Mouse (Mus musculus): ENCODE data around the gene B4galt4. TPM values are rescaled to one million over a fixed set of nuclear protein-coding genes. Genes with fewer than 3 reads are reported as not detected.

B4galt4 gene
- total and polyA plus RNA-seq, 3 experiments: not detected

GRCm38 (mm10) chr16:38780960-38781572, 39.0 kb downstream of the B4galt4 start:
- H3K36me3 ChIP-seq (replicated peaks in 1 of 2; ENCODE audit: control insufficient read depth in 1 of 2, insufficient read depth in 1 of 2, low read length in 1 of 2): no peaks in the 10 kb centered on the region
- no peaks in the 10 kb centered on the region for H3K27me3 ChIP-seq (replicated peaks)
- in situ Hi-C loops (cut with MboI; ENCODE audit: low pct_ligation_motif_present, low pct_unique_long_range_greater_than_20kb, low sequenced_read_pairs) (no loop called here), dilution Hi-C loops (cut with MboI; ENCODE audit: extremely low pct_ligation_motif_present, extremely low pct_unique_long_range_greater_than_20kb, low sequenced_read_pairs) (no loop called here)
- TF ChIP-seq ZNF384 (IDR thresholded peaks at IDR 0.05; ENCODE audit: low read depth, low read length) (no peak), CHD1 (IDR thresholded peaks at IDR 0.05; ENCODE audit: low read depth, low read length) (no peak), HCFC1 (IDR thresholded peaks at IDR 0.05; ENCODE audit: low read depth, low read length) (no peak), IRF4 (IDR thresholded peaks at IDR 0.05; ENCODE audit: low read depth, low read length) (no peak), USF1 (IDR thresholded peaks at IDR 0.05; ENCODE audit: low read depth, low read length) (no peak), PAX5 (IDR thresholded peaks at IDR 0.05; ENCODE audit: low read length) (no peak), CHD2 (IDR thresholded peaks at IDR 0.05; ENCODE audit: low read length) (no peak), JUN (IDR thresholded peaks at IDR 0.05; ENCODE audit: insufficient read depth, low read depth, low read length) (no peak), POLR2AphosphoS2 (IDR thresholded peaks at IDR 0.05; ENCODE audit: low read depth, low read length) (no peak), MXI1 (IDR thresholded peaks at IDR 0.05; ENCODE audit: low read depth, low read length) (no peak)
- no peak overlapping the region for H3K4me3 ChIP-seq (replicated peaks in 1 of 3; ENCODE audit: low read depth in 2 of 3, low read length in 2 of 3, poor library complexity in 1 of 3)
- H3K79me2 ChIP-seq (replicated peaks; ENCODE audit: control insufficient read depth, extremely low read depth, insufficient read depth, poor library complexity, severe bottlenecking): no peaks in the 10 kb centered on the region
- H3K27ac ChIP-seq (ENCODE audit: insufficient read depth, low read depth): no peak overlapping the region
- H3K9ac ChIP-seq (ENCODE audit: insufficient read depth, low read depth): no peak overlapping the region
- no peak for DNase-seq (ENCODE audit: extremely low read depth)
- H3K9me3 ChIP-seq (replicated peaks; ENCODE audit: low read length): no peaks in the 10 kb centered on the region
- no peak overlapping the region for H3K4me2 ChIP-seq (ENCODE audit: insufficient read depth, low read depth, poor library complexity, severe bottlenecking)
- no peaks in the 10 kb centered on the region for H3K4me1 ChIP-seq (ENCODE audit: control insufficient read depth in 1 of 2, insufficient read depth in 2 of 2)

- no peak overlapping the region for H3K4me3 ChIP-seq (replicated peaks in 1 of 3; ENCODE audit: low read depth in 2 of 3, low read length in 2 of 3, poor library complexity in 1 of 3)
- no peak overlapping the region for H3K4me2 ChIP-seq (ENCODE audit: insufficient read depth, low read depth, poor library complexity, severe bottlenecking)
- no peak for DNase-seq (ENCODE audit: extremely low read depth)
- H3K4me1 ChIP-seq (ENCODE audit: control insufficient read depth in 1 of 2, insufficient read depth in 2 of 2): no peaks in the 10 kb centered on the region
- in situ Hi-C loops (cut with MboI; ENCODE audit: low pct_ligation_motif_present, low pct_unique_long_range_greater_than_20kb, low sequenced_read_pairs): no loop called here
- no peaks in the 10 kb centered on the region for H3K27me3 ChIP-seq (replicated peaks)
- TF ChIP-seq RAD21 (IDR thresholded peaks at IDR 0.05; ENCODE audit: low read depth, low read length) (no peak), SIN3A (IDR thresholded peaks at IDR 0.05; ENCODE audit: low read length) (no peak), NRF1 (IDR thresholded peaks at IDR 0.05; ENCODE audit: low read depth, low read length) (no peak), SMC3 (IDR thresholded peaks at IDR 0.05; ENCODE audit: low read depth, low read length) (no peak), PAX5 (IDR thresholded peaks at IDR 0.05; ENCODE audit: low read length) (no peak), KAT2A (IDR thresholded peaks at IDR 0.05; ENCODE audit: insufficient replicate concordance, low read length) (no peak), JUN (IDR thresholded peaks at IDR 0.05; ENCODE audit: insufficient read depth, low read depth, low read length) (no peak), ZC3H11A (IDR thresholded peaks at IDR 0.05; ENCODE audit: low read depth, low read length) (no peak), POLR2AphosphoS2 (IDR thresholded peaks at IDR 0.05; ENCODE audit: low read depth, low read length) (no peak), CHD2 (IDR thresholded peaks at IDR 0.05; ENCODE audit: low read length) (no peak), UBTF (IDR thresholded peaks at IDR 0.05; ENCODE audit: low read depth, low read length) (no peak), BHLHE40 (IDR thresholded peaks at IDR 0.05; ENCODE audit: low read depth, low read length) (no peak), RCOR1 (conservative IDR thresholded peaks at IDR 0.05; ENCODE audit: low read depth, low read length) (no peak), CHD1 (IDR thresholded peaks at IDR 0.05; ENCODE audit: low read depth, low read length) (no peak), CTCF (conservative IDR thresholded peaks at IDR 0.05 in 1 of 2, IDR thresholded peaks at IDR 0.05 in 1 of 2; ENCODE audit: low read depth in 2 of 2, low read length in 2 of 2) (no peak), TBP (conservative IDR thresholded peaks at IDR 0.05; ENCODE audit: low read depth, low read length) (no peak), MXI1 (IDR thresholded peaks at IDR 0.05; ENCODE audit: low read depth, low read length) (no peak)
- no peak overlapping the region for H3K9ac ChIP-seq (ENCODE audit: insufficient read depth, low read depth)
- no peaks in the 10 kb centered on the region for H3K36me3 ChIP-seq (replicated peaks in 1 of 2; ENCODE audit: control insufficient read depth in 1 of 2, insufficient read depth in 1 of 2, low read length in 1 of 2)
- no peak overlapping the region for H3K27ac ChIP-seq (ENCODE audit: insufficient read depth, low read depth)
- dilution Hi-C loops (cut with MboI; ENCODE audit: extremely low pct_ligation_motif_present, extremely low pct_unique_long_range_greater_than_20kb, low sequenced_read_pairs): no loop called here
- no peaks in the 10 kb centered on the region for H3K9me3 ChIP-seq (replicated peaks; ENCODE audit: low read length)
- no peaks in the 10 kb centered on the region for H3K79me2 ChIP-seq (replicated peaks; ENCODE audit: control insufficient read depth, extremely low read depth, insufficient read depth, poor library complexity, severe bottlenecking)
Observed at GRCm38 (mm10) chr16:38781946-38782345, 39.9 kb downstream of the B4galt4 start.

Data from CH12.LX (cell line).